Mouse (Mus musculus) pancreas, adult 10 weeks (tissue): Measurements from ENCODE around the gene Rlf. TPM values are rescaled to one million over a fixed set of nuclear protein-coding genes. Genes with fewer than 3 reads are reported as not detected.

ENCODE experiments used
- polyA plus RNA-seq: library from polyadenylated mRNA; stranded (reverse); fragments of 350-450 nt; fragmentation: Illumina TruSeq; extraction: RNeasy Lipid Tissue Mini Kit (QIAGEN cat#74804); gene quantifications from one replicate; pipeline ENCODE4 v1.2.3, GENCODE M21; 2015; ENCODE audit warnings: low read depth, low replicate concordance; ENCODE audit not compliant: insufficient read depth

Gene Rlf
- 2.3 TPM for polyA plus RNA-seq

DNA sequence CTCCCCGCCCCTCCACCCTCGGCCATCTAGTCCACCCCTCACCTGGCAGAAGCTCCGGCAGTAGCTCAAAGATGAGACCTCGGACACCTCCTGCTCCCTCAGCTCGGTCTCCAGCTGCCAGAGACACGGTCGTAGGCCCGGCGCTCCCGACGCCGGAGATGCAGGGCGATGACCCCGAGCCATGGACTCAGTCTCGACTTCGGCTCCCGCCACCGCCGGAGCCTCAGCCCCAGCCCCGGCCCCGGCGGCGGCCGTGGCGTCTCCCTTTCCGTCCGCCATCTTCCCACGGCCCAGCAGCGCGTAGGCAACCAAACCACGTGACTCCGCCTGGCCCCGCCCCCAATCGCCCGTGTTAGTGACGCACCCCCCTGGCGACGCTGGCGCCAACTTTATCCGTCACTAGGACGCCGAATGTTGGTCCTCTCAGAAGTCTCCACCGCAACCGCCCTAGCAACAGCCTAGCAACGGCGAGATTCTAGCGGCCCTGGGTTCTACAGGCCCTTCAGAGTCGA lies at the start of gene Rlf:
TSS of gene Rlf (minus strand) at position 292 of the 512 bp plus-strand sequence.

DNA sequence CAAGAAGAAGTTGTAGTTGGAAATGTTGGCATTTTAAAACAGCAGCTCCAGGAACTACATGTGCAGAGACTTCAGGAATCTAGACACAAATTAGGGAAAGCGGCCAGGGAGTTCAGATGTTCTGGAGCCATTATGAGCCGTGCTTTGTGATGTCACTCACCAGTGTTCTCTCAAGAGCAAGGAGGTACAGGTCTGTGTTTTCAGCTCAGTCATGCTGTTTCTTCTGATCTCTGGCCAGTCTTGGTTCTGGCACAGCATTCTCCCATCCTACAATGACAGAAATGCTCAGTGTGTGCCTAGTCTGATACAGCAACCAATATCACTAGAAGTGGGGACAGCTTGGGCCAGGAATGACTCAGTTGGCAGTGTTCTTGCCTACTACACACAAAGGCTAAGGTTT lies 105.8 kb downstream of the Rlf start, which contains the start of gene Tmco2:
TSS of gene Tmco2 (minus strand) at position 101 of the 400 bp plus-strand sequence.

DNA sequence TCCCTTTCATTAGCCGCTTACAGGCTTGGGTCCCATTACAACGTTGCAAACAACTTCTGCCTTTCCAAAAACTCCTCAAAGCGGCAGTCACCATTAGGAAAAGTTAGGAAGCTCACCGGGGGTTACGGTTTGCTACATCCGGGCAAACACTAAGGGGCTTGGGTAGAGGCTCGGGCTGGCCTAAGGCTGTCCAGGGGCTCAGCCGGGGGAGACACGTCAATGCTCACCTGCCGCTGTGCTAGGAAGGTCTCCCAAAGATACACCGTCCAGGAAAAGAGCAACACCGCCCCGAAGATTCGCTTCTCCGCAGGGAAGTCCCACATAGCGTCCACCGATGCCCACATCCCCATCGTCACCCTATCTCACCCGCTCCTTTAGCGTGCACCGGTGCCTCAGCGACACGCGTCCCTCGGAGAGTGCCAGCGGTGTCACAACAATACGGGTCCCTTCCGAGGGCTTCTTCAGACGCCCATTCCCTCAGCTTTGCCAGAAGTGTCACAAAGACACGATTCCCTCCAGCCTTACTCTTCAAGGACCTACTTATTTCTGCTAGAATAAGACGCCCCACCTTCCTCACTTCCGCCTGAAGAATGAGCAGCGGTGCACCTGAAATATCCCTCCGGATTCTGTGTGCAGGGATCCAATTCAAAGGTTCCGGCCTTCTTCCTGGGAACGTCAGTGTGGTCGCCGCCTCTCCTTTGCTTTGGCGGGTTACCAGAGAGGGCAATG lies 117.1 kb downstream of the Rlf start, which contains the start of gene Zmpste24:
TSS of gene Zmpste24 (minus strand) at position 592 of the 729 bp plus-strand sequence.

Other genes starting within 250 kb of the Rlf start
- gene Smap2, start 197.8 kb downstream of the Rlf start, polyA plus RNA-seq = 9.5 TPM
- 0.46 TPM for gene Col9a2, start 175.7 kb downstream of the Rlf start, polyA plus RNA-seq
- 7.7 TPM for gene Zmpste24, start 116.8 kb downstream of the Rlf start, polyA plus RNA-seq
- gene Tmco2, start 105.9 kb downstream of the Rlf start, polyA plus RNA-seq = not detected
- gene Gm12888, start 109.8 kb upstream of the Rlf start, polyA plus RNA-seq = not detected
- not detected for gene Gm12886, start 208.0 kb upstream of the Rlf start, polyA plus RNA-seq